In the genomic region with DNA sequence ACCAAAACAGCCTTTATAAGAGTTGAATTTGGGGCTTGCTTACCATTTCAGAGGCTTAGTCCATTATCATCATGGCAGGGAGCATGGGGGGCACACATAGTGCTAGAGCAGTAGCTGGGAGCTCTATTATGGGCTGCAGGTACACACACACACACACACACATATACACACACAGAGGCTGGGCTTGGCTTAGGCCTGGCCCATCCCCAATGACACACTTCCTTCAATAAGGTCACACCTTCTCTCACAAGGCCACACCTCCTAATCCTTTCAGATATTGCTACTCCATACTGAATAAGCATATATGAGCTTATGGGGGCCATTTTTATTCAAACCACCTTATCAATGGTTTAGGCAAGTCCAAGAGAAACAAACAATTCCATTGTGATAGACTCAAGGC, we compare ENCODE assay signal across 30 mouse cellular contexts. TPM values are rescaled to one million over a fixed set of nuclear protein-coding genes. Genes with fewer than 3 reads are reported as not detected.
DNase-seq lines count a peak whose midpoint lies in the region; ATAC-seq lines count a peak whose summit lies in the region.
"Had no signal": no experiment of that assay in that cellular context is flagged by ENCODE, and none has a peak within 500 bp of the region (broad histone marks: within the 10 kb centered on the region; RNA-seq: fewer than 3 reads in every experiment).

No protein-coding gene starts in this region.

- no peaks in the 10 kb centered on the region for H3K9me3 ChIP-seq in forebrain, embryonic 14.5 days (replicated peaks; ENCODE audit: control insufficient read depth, low read length)
- no peaks in the 10 kb centered on the region for H3K9me3 ChIP-seq in midbrain, embryonic 14.5 days (ENCODE audit: control insufficient read depth, low read length)
- H3K9me3 ChIP-seq: embryonic facial prominence, embryonic 10.5 days; embryonic facial prominence, embryonic 15.5 days; forebrain, embryonic 12.5 days; G1E; hindbrain, embryonic 13.5 days; kidney, embryonic 15.5 days; midbrain, embryonic 12.5 days; stomach, embryonic 15.5 days had no signal

- ATAC-seq in forebrain, embryonic 14.5 days = no peak
- no peak for ATAC-seq in midbrain, embryonic 14.5 days (ENCODE audit: low FRiP score, low TSS enrichment)
- ATAC-seq: intestine, postnatal 0 days had no signal

- H3K36me3 ChIP-seq in forebrain, embryonic 14.5 days (ENCODE audit: control insufficient read depth, insufficient read depth, low read length) = no peaks in the 10 kb centered on the region
- no peaks in the 10 kb centered on the region for H3K36me3 ChIP-seq in midbrain, embryonic 14.5 days (ENCODE audit: control insufficient read depth, insufficient read depth, low read length)
- H3K36me3 ChIP-seq: embryonic facial prominence, embryonic 10.5 days; embryonic facial prominence, embryonic 15.5 days; forebrain, embryonic 12.5 days; G1E; hindbrain, embryonic 13.5 days; kidney, embryonic 15.5 days; midbrain, embryonic 12.5 days; stomach, embryonic 15.5 days had no signal

- no peak overlapping the region for H3K9ac ChIP-seq in forebrain, embryonic 14.5 days (ENCODE audit: low read length)
- H3K9ac ChIP-seq in midbrain, embryonic 14.5 days (replicated peaks; ENCODE audit: low read length) = no peak overlapping the region
- H3K9ac ChIP-seq: embryonic facial prominence, embryonic 15.5 days; forebrain, embryonic 12.5 days; hindbrain, embryonic 13.5 days; kidney, embryonic 15.5 days; liver, embryonic 14.5 days; midbrain, embryonic 12.5 days; stomach, embryonic 15.5 days had no signal

- intact Hi-C loops in heart, postnatal 25 days (cut with DNase I) = no loop called here

- DNase-seq in heart, adult 11 months = peak; percentile 39
- no peak for DNase-seq in heart, postnatal 25 days (ENCODE audit: low spot score)
- DNase-seq in induced T-regulatory cell, adult 2 months (ENCODE audit: low read depth) = peak; percentile 48
- peak; percentile 28 for DNase-seq in naive thymus-derived CD4-positive, alpha-beta T cell, adult 2 months (ENCODE audit: low read depth)
- DNase-seq in kidney, adult 18-20 months = no peak
- no peak for DNase-seq in forebrain, embryonic 14.5 days (ENCODE audit: low spot score)
- DNase-seq in midbrain, embryonic 14.5 days = no peak
- DNase-seq: adrenal gland, postnatal 14 days; cerebellum, adult 11-12 months; cerebellum, postnatal 25 days; gastrocnemius, postnatal 14 days; heart, adult 18-20 months; heart, postnatal 4 days; kidney, postnatal 25 days; liver; lung, adult 2 months; lung, postnatal 10 days; right cerebral cortex, postnatal 4 days; thymus, postnatal 14 days had no signal

- H3K27me3 ChIP-seq in forebrain, embryonic 14.5 days (replicated peaks; ENCODE audit: control insufficient read depth, insufficient read depth, low read length) = no peaks in the 10 kb centered on the region
- H3K27me3 ChIP-seq in midbrain, embryonic 14.5 days (ENCODE audit: control insufficient read depth, insufficient read depth, low read length) = no peaks in the 10 kb centered on the region
- H3K27me3 ChIP-seq: embryonic facial prominence, embryonic 15.5 days; forebrain, embryonic 12.5 days; kidney, embryonic 15.5 days; stomach, embryonic 15.5 days had no signal

- no peak overlapping the region for H3K4me3 ChIP-seq in forebrain, embryonic 14.5 days (ENCODE audit: low read depth, low read length)
- H3K4me3 ChIP-seq in midbrain, embryonic 14.5 days (replicated peaks; ENCODE audit: low read depth, low read length) = no peak overlapping the region
- H3K4me3 ChIP-seq: embryonic facial prominence, embryonic 10.5 days; embryonic facial prominence, embryonic 15.5 days; forebrain, embryonic 12.5 days; hindbrain, embryonic 13.5 days; kidney, embryonic 15.5 days; midbrain, embryonic 12.5 days; stomach, embryonic 15.5 days had no signal

- H3K27ac ChIP-seq in forebrain, embryonic 14.5 days (ENCODE audit: low read depth, low read length) = no peak overlapping the region
- no peak overlapping the region for H3K27ac ChIP-seq in midbrain, embryonic 14.5 days (replicated peaks; ENCODE audit: low read depth, low read length)
- H3K27ac ChIP-seq: embryonic facial prominence, embryonic 10.5 days; embryonic facial prominence, embryonic 15.5 days; forebrain, embryonic 12.5 days; hindbrain, embryonic 13.5 days; kidney, embryonic 15.5 days; liver, embryonic 14.5 days; midbrain, embryonic 12.5 days; stomach, embryonic 15.5 days had no signal

- H3K4me1 ChIP-seq in forebrain, embryonic 14.5 days (ENCODE audit: control insufficient read depth, insufficient read depth, low read length) = peaks cover 8% of the 10 kb centered on the region; the same call in 1 of the 2 replicates
- no peaks in the 10 kb centered on the region for H3K4me1 ChIP-seq in midbrain, embryonic 14.5 days (ENCODE audit: control insufficient read depth, insufficient read depth, low read length)
- H3K4me1 ChIP-seq: stomach, embryonic 15.5 days had no signal

- H3K4me2 ChIP-seq in forebrain, embryonic 14.5 days (ENCODE audit: low read length) = no peak overlapping the region
- no peak overlapping the region for H3K4me2 ChIP-seq in midbrain, embryonic 14.5 days (ENCODE audit: low read length)
- H3K4me2 ChIP-seq: embryonic facial prominence, embryonic 15.5 days; forebrain, embryonic 12.5 days; heart, embryonic 11.5 days; hindbrain, embryonic 13.5 days; kidney, embryonic 15.5 days; midbrain, embryonic 12.5 days; stomach, embryonic 15.5 days had no signal

RNA-seq across cellular contexts. Expression of gene Stat4, which starts 25.3 kb away (rescaled TPM):
- total RNA-seq in heart, postnatal 25 days (2021) = under 1 TPM in 1 of 2 experiments, not detected in 1; 0.22 TPM
- 1.6 TPM in 2 replicates for polyA plus RNA-seq in forebrain, embryonic 14.5 days (2014; fragmentation: Nextera tagmentation; extraction: Ambion mirVana)
- polyA plus RNA-seq in midbrain, embryonic 14.5 days (2014; fragmentation: Nextera tagmentation; extraction: Ambion mirVana) = 0.34 and 0.47 TPM in 2 replicates
- total RNA-seq: gastrocnemius, postnatal 14 days had no signal
- polyA plus RNA-seq: G1E had no signal

Comparison
In these comparisons a context has a peak if more than half of its experiments do, and no peak if none do; other contexts are left out.
1. DNase-seq: peak in heart, adult 11 months (single experiment), induced T-regulatory cell, adult 2 months (single experiment) and naive thymus-derived CD4-positive, alpha-beta T cell, adult 2 months (single experiment); none in heart, postnatal 25 days (single experiment), kidney, adult 18-20 months (single experiment), forebrain, embryonic 14.5 days (single experiment) and midbrain, embryonic 14.5 days (single experiment).